Mouse (Mus musculus): ENCODE measurements at regions not wholly inside any gene's neighbourhood (a gene's known extent, or its start where the extent isn't known, plus 50 kb on each side); places are given as distances from the start of the nearest gene placed in this dataset.

- DNase-seq (ENCODE audit: low read depth) = no peak
Observed at GRCm38 (mm10) chr8:109413386-109413785, 80.4 kb upstream of the Pmfbp1 start.

DNA sequence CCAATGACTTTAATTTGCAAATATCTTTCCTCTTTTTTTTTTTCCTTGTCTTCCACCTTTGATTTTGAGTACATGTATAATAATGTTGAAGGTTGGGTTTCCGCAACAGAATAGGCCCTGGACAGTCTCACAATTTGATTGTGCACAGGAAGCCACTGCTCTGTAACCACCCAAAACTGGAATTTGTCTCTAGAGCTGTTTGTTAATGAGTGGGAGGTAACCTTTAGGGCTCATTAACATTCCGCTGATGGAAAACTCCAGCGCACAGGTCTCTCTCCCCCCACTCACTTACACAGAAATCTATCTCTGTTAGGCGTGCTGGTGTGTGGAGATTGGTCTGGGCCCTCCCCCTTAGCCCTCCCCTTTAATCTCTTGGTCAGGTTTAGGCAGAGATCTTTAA lies 78.5 kb upstream of the Pmfbp1 start:
- no peak for DNase-seq (ENCODE audit: low read depth)

DNA sequence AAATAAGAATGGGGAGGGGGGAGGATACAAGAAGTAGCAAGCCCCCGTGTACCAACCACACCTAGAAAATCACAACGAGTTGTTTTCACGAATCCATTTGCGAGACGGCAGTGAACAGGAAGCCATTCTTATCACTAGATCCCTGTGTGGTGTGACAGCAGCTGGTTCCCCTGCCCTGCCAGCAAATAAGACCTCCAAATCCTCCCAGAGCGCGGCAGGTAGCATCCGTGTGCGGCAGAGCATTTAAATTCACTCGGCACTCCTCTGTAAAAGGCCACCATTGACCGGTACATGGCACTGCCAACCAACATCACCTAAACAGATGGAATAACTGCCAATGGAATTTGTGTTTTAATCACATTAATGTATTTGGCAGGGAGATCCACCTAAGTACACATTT lies 77.9 kb upstream of the Pmfbp1 start:
- no peak for DNase-seq (ENCODE audit: low read depth)

DNA sequence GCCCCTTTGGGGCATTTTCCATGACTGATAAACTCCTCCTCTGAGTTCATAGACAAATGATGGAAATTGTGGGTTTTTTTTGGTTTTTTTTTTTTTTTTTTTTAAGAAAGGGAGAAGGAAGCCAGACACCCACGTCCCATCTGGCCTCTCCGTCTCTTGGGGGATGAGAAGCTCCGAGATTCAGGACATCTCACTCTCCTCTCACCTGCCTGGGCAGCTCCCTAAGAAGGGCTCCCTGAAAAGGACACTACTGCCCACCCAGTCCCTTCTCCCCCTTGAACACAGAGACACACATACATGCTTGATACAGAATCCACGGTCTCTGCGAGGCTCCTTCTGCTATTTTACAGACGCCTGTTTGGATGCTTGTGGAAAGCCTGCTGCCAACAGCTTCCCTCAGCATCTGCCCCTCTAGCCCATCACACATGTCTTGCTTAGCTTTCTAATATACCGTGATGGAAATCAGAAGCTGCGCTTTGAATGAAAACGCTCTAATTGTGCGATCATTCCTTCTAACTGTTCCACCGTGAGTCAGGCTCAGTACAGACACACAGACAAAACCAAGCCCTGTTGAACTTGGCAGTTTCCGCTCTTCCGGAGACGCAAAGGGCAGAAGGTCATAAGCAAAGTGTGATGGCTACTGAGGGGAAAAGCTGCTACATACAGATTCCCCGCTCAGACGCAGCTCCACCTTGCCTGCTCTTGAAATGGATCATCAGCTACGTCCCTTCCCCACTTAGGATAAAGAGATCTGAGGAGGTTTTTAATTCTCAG lies 77.3 kb upstream of the Pmfbp1 start:
- DNase-seq (ENCODE audit: low read depth) = no peak

DNA sequence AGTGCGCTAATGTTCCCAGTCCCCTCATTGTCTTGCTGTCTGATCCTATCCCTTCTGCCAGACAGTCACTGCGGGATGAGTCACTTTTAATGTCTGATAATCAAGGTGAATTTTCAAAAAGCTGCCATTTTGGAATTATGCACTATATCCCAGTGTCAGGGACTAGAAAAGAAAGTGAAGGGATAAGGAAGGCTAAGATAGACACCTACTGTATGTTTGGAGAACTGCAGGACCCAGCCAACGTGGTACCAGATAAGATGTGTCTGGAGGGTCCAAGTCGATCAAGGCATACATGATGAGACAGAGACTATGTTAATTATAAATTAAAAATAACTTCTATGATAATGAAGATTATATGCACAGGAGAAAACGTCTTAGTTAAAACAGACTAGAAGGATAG lies 76.6 kb upstream of the Pmfbp1 start:
- DNase-seq (ENCODE audit: low read depth) = no peak

GRCm38 (mm10) chr8:109417971-109418370 lies 75.9 kb upstream of the Pmfbp1 start:
- no peak for DNase-seq (ENCODE audit: low read depth)

DNA sequence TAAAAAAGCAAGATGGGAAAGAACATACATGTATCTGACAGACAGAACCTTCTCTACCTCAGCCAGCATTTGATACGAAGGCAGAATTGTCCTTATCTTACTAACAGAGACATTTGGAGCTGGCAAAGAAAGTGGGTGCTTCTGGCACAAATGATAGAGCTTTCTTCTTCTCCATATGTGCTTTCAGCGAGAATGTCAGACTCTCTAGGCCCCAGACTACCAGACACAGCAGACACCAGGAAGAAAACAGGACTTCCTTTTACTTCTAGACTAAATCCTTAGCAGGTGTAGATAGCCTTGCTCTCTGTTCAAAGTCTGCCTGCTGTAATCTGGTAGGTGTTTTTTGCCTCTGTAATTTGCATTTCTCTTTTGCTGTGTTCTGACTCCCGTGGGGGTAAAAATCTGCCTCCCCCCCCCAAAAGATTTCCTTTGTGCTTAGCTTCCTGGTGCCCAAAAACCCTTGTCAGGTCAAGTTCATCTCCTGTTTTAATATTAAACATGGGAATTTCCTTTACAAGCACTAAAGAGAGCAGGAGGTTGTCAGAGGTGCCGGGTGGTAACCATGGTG lies 74.7 kb upstream of the Pmfbp1 start:
- DNase-seq (ENCODE audit: low read depth) = no peak

- DNase-seq (ENCODE audit: low read depth) = no peak
Observed at GRCm38 (mm10) chr8:109424004-109424403, 69.8 kb upstream of the Pmfbp1 start.

DNA sequence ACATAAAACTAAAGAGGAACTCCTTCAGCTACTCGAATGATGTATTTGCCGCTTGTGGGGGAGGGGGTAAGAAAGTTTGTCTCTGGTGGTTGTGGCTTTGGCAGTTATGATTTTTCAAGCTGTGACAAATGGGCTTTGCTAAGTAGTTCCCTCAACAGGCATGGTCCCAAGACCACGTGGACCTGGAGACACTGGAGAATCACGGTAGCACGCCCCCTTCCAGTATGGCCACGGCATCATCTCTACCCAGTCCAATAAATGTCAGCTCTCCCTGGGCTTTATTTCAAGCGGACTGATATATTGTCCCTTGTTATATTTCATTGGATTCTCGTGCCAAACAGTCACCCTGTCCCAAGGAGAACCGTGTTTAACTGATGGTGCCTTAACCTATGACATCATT lies 65.3 kb upstream of the Pmfbp1 start:
- no peak for DNase-seq (ENCODE audit: low read depth)

- no peak for DNase-seq (ENCODE audit: low read depth)
Observed at GRCm38 (mm10) chr8:109434538-109434937, 59.3 kb upstream of the Pmfbp1 start.

GRCm38 (mm10) chr8:109436056-109436455 lies 57.8 kb upstream of the Pmfbp1 start:
- DNase-seq (ENCODE audit: low read depth) = no peak

DNA sequence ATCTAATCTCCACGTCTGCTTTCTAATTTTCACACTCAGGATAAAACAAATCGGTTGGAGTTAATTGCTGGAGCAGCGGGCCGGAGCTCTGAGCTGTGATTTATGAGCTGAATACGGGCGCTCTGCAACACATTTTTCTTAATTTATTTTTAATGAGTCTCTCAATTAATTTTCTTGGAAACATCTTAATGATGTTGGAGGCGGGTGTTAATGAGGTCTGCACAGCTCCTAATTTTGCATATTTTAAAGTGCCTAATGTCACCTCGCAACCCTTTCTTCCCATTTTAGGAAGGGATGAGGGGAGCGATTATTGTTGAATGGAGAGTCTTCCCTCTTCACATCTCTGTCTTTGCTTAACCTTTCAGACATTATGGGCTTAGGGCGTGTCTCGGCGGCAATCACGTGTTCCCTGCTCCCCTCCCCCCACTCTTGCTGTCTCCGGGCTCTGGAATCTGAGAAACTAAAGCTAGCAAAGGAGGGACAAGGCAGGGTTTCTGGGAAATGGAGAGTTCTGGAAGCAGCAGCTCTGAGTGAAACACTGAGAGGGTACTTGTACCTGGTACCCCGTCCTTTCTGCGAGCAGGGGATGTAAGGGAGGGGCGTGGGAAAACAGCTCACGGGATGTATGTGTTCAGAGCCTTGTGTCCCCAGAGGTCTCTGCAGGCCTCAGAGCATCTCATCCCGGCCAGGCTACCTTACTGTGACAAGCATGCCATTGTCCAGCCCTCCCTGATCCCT lies 56.8 kb upstream of the Pmfbp1 start:
- DNase-seq (ENCODE audit: low read depth) = no peak

DNA sequence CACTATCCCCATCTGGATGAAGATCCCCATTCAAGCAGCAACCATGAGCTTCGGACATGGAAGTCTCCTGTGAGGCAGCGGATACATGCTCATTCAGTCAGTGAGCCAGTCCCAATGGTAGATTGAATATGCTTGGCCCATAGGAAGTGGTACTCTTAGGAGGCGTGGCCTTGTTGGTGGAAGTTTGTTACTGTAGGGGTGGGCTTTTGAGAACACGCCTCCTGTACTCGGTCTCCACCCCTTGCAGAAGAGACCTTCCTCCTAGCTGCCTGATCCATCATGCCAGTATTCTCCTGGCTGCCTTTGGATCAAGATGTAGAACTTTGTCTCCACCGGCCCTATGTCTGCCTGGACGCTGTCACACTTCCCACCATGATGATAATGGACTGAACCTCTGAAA lies 55.3 kb upstream of the Pmfbp1 start:
- DNase-seq (ENCODE audit: low read depth) = no peak

All from c-Kit-positive CD71-positive TER-119-negative erythroid progenitor cells, embryonic 14.5 days (primary cell).